ENCODE assay signal across 19 mouse cellular contexts in genomic region chr4:143186066-143186465, GRCm38 (mm10).
"Had no signal": no experiment of that assay in that cellular context is flagged by ENCODE, and none has a peak within 500 bp of the region (broad histone marks: within the 10 kb centered on the region; RNA-seq: fewer than 3 reads in every experiment).

No protein-coding gene starts in this region.

- H3K9ac ChIP-seq: forebrain, postnatal 0 days; heart, embryonic 12.5 days; hindbrain, embryonic 12.5 days; hindbrain, embryonic 14.5 days; intestine, embryonic 15.5 days; kidney, embryonic 15.5 days; limb, embryonic 13.5 days; limb, embryonic 15.5 days; liver, embryonic 13.5 days had no signal

- H3K4me1 ChIP-seq: hindbrain, embryonic 12.5 days had no signal

- H3K4me3 ChIP-seq: heart, embryonic 10.5 days; heart, embryonic 12.5 days; hindbrain, embryonic 10.5 days; hindbrain, embryonic 12.5 days; intestine, embryonic 15.5 days; kidney, embryonic 15.5 days; limb, embryonic 13.5 days; limb, embryonic 15.5 days; liver, embryonic 13.5 days had no signal

- H3K27me3 ChIP-seq: heart, embryonic 12.5 days; hindbrain, embryonic 12.5 days; intestine, embryonic 15.5 days; kidney, embryonic 15.5 days; limb, embryonic 13.5 days; limb, embryonic 15.5 days; liver, embryonic 13.5 days had no signal

- DNase-seq: forebrain, postnatal 0 days; gastrocnemius, postnatal 14 days; gastrocnemius, postnatal 36 days; heart, postnatal 10 days; heart, postnatal 4 days; layer of hippocampus, adult 9-11 months; layer of hippocampus, postnatal 36 days; left cerebral cortex, postnatal 4 days; liver, embryonic 13.5 days had no signal

- H3K36me3 ChIP-seq: heart, embryonic 10.5 days; heart, embryonic 12.5 days; intestine, embryonic 15.5 days; kidney, embryonic 15.5 days; liver, embryonic 13.5 days had no signal

- H3K27ac ChIP-seq: heart, embryonic 10.5 days; hindbrain, embryonic 10.5 days; hindbrain, embryonic 12.5 days; hindbrain, embryonic 14.5 days; intestine, embryonic 15.5 days; kidney, embryonic 15.5 days; kidney, postnatal 0 days; limb, embryonic 13.5 days; limb, embryonic 15.5 days; liver, embryonic 13.5 days had no signal
